Mouse (Mus musculus) erythroblast, embryonic 14.5 days (primary cell): Measurements from ENCODE around the gene Cstl1.

Experiments used
- GATA1 ChIP-seq: IDR thresholded peaks from 2 replicates; pipeline ENCODE4 v1.6.1; 2012; ENCODE audit warnings: low read length, inconsistent platforms, mixed read lengths
- TAL1 ChIP-seq: IDR thresholded peaks from 3 replicates; pipeline ENCODE4 v1.6.1; 2012; ENCODE audit warnings: low read length, inconsistent platforms, mixed read lengths

DNA sequence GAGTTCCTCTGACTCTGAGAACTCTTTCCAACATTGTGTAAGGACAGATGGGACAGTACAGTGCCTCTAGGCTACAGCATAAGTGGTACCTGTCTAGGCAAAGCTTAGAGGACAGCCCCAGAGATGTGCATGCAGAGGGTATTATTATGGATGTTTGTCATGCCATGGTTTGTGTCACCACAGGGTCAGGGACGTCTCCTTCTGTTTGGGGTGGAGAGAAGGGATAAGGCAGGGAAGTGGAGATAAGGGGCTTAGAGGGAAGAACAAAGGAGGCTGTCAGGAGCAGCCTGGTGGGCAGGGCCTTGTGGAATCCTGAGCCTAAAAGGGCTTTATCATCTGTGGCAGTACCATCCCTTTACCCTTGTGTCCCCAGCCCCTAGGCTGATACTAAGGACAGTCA is 31.6 kb downstream of the Cstl1 start, which contains the start of gene 8030411F24Rik:
- TF ChIP-seq TAL1 (no peak), GATA1 (no peak)
